Mouse (Mus musculus) G1E-ER4 (cell line): ENCODE results near the gene Gm42688. TPM values are rescaled to one million over a fixed set of nuclear protein-coding genes. Genes with fewer than 3 reads are reported as not detected.

Experiments
- GATA1 ChIP-seq: IDR thresholded peaks from one replicate; pipeline ENCODE4 v1.8.0; 2012; ENCODE audit warnings: low read length, inconsistent platforms
- polyA plus RNA-seq: library from polyadenylated mRNA; stranded (reverse); fragments of >175 nt; gene quantifications from 2 replicates; pipeline ENCODE4 v1.2.3, GENCODE M21; 2012

The Gm42688 gene
- polyA plus RNA-seq, 1 experiment = 7.2 TPM

DNA sequence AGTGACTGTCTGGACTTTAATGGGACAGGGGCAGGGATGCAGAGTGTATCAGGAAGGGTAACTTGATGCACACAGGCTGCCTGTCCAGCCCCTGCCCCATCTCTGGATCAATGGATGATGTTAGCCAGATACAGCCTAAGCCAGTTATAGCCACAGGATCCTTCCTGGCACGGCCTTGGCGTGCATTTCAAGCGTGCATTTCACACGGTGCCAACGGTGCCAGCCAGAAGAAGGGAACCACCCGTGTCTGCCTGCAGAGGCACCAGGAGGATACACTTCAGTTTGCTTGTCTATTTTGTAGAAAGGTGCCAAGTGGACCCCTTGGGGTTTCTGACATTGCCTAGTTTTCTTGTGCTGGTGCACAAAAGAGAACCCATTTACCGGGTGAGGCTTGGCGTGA lies 38.6 kb downstream of the Gm42688 start:
- TF ChIP-seq GATA1 = no peak

DNA sequence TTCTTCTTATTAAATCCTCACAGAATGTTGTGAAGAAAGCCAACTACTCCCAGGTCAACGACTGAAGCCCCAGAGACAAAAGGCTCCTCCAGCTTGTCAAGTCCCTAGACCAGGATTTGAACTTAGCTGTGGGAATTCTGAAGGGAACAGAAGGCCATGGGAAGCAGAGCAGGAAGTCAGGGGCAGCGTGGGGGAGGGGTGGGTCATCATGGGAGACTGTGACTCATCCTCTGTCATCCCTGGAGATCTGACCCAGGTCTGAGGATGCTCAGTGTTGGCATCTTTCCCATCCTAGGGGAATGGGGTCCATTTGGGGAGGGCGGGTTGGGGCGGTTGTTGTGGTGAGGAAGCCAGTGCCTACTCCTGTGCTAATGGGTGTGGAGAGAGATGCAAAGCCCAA lies 40.2 kb downstream of the Gm42688 start:
- TF ChIP-seq GATA1 = no peak

DNA sequence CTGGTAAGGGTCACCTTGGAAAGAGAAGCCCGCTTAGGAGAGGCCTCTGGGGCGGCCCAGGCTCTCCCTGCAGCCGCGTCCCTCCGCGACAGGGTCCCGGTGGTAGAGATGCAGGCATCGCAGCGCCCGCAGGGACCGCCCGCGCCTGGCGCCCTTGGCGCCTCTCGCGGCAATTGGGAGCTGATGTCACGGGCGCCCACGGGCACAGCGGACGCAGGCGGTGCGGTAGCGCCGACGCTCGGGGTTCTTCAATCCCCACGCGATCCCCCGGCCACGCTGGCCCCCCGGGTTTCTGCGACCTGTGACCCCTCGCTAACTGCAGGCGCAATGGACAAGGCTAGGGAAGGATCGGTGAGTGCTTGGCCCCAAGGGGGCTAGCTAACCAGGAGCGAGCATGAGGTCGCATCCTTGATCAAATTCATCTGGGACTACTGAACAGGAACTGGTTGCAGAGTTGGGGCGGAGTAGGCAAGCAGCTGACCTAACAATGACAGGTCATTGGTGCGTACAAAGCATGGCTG lies 40.9 kb downstream of the Gm42688 start:
- no peak for TF ChIP-seq GATA1

DNA sequence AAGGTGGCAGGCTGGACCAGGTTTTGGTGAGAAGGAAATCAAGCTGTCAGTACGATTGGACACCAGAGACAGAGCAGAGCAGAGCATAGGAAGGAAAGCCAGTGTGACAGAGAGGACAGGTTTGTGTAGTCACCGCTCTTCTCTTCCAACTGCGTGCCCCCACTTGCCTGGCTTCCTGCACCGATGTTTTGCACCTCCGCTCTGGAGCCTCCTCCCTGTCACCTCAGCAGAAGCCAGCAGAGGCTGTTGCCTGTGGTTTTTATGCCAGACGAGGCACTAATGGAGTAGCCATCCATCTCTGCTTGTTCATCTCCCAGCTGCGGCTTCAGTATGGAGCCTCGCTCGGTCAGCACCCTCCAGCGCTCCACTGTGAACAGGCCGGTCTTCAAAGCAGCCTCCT lies 41.5 kb downstream of the Gm42688 start:
- no peak for TF ChIP-seq GATA1

DNA sequence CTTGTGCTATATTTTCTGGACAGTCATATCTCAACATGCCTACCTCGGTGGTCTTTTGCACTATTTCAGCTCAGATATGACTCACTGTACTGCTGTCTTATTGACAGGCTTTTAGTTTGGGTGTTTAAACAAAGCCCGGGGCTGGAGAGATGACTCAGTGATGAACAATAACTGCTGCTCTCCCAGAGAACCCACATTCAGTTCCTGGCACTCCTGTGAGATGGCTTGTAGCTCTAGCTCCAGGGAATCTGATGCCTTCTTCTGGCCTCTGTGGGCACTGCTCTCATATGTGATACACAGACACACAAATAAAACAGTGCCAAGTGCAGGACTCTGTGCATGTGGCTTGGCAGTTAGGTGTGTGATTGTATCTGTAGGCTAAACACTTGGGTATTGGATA lies 43.8 kb downstream of the Gm42688 start:
- TF ChIP-seq GATA1 = no peak

GRCm38 (mm10) chr6:83145805-83146204 lies 44.4 kb downstream of the Gm42688 start:
- TF ChIP-seq GATA1 = no peak

GRCm38 (mm10) chr6:83147280-83147679 lies 45.9 kb downstream of the Gm42688 start:
- TF ChIP-seq GATA1 = no peak

DNA sequence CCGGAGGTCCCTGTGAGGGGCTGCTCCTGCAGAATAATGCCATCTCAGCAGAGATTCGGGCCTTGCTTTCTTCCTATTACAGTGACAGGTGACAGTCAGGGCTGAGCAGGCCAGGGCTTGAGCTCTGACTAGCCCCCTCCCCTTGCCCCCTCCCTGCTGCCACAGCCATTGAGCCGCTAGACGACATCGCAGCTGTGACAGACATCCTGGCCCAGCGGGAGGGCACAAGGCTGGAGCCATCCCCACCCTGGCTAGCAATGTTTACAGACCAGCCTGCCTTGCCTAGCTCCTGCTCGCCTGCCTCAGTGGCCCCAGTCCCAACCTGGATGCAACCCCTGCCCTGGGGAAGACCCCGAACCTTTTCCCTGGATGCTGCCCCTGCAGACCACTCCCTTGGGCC lies 50.3 kb downstream of the Gm42688 start:
- no peak for TF ChIP-seq GATA1

GRCm38 (mm10) chr6:83153038-83153437 lies 51.6 kb downstream of the Gm42688 start:
- no peak for TF ChIP-seq GATA1

DNA sequence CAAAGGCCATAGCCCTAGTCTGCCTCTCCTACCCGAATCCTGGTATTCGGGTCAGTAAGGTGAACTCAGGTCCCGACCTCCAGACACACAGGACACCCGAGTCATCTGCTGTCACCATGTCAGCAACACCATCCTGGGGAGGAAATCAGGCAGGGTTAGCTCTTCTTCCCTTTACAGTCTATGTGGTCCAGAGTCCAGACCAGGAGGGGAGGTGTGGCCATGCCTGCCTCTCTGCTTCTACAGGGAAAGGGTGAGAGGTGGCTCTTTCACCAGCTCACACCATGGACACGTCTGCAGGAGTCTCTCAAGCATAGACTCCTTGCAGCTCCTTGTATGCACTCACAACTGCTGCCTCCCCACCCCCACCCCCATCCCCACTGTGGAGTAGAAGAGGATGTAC lies 52.1 kb downstream of the Gm42688 start:
- TF ChIP-seq GATA1 = no peak

GRCm38 (mm10) chr6:83155552-83156238 lies 54.3 kb downstream of the Gm42688 start:
- TF ChIP-seq GATA1 = no peak

DNA sequence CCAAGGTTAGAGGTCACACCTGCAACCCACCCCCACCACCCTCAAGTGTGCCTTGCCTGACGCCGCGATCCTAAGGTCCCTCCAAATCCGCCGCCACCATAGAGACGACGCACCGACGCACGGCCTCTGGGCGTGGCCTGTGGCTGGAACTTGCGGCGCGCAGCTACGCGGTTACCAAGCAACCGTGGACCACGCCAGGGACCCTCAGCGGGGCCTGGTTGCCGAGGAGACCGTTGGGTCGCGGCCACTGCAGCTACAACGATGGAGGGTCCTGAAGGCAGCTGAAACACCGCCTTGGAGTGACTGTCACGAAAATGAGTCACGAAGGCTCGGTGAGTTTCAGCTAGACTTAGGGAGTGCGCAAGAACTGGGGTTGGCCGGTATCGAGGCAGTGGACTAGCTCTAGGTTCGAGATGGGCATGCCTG lies 54.9 kb downstream of the Gm42688 start, which contains the start of the genes Wdr54 and 1700003E16Rik:
TSS of gene Wdr54 (minus strand) at position 139 of the 426 bp plus-strand sequence.
TSS of gene 1700003E16Rik (plus strand) at position 146 of the 426 bp plus-strand sequence.
- TF ChIP-seq GATA1 = no peak

Other genes starting within 250 kb of the Gm42688 start
- gene Sema4f, start 161.8 kb upstream of the Gm42688 start, polyA plus RNA-seq = not detected in 2 replicates
- 2.1 and 3.4 TPM in 2 replicates for gene M1ap, start 154.7 kb upstream of the Gm42688 start, polyA plus RNA-seq
- 128 and 144 TPM in 2 replicates for gene Dok1, start 68.1 kb upstream of the Gm42688 start, polyA plus RNA-seq
- 0.30 and 0.32 TPM in 2 replicates for gene Loxl3, start 67.4 kb upstream of the Gm42688 start, polyA plus RNA-seq
- 1,009 and 1,196 TPM in 2 replicates for gene Aup1, start 47.1 kb upstream of the Gm42688 start, polyA plus RNA-seq
- gene Htra2, start 46.3 kb upstream of the Gm42688 start, polyA plus RNA-seq = 86.7 and 110 TPM in 2 replicates
- gene Dqx1, start 43.8 kb upstream of the Gm42688 start, polyA plus RNA-seq = 0.85 and 1.5 TPM in 2 replicates
- not detected in 2 replicates for gene Tlx2, start 31.3 kb upstream of the Gm42688 start, polyA plus RNA-seq
- gene Pcgf1, start 23.7 kb upstream of the Gm42688 start, polyA plus RNA-seq = 8.6 and 10.8 TPM in 2 replicates
- 0.10 and 0.13 TPM in 2 replicates for gene Lbx2, start 15.2 kb upstream of the Gm42688 start, polyA plus RNA-seq
- 12.9 and 13.9 TPM in 2 replicates for gene Ccdc142, start within 50 bp of the Gm42688 start, polyA plus RNA-seq
- gene Mrpl53, start 7.4 kb downstream of the Gm42688 start, polyA plus RNA-seq = 69.5 and 81.4 TPM in 2 replicates
- 163 and 176 TPM in 2 replicates for gene Mogs, start 13.9 kb downstream of the Gm42688 start, polyA plus RNA-seq
- 47.0 and 70.0 TPM in 2 replicates for gene Wbp1, start 19.9 kb downstream of the Gm42688 start, polyA plus RNA-seq
- gene Ino80b, start 23.8 kb downstream of the Gm42688 start, polyA plus RNA-seq = 158 and 217 TPM in 2 replicates
- gene Rtkn, start 33.8 kb downstream of the Gm42688 start, polyA plus RNA-seq = 13.1 and 20.1 TPM in 2 replicates
- not detected in 2 replicates for gene Wdr54, start 54.8 kb downstream of the Gm42688 start, polyA plus RNA-seq
- not detected in 2 replicates for gene 1700003E16Rik, start 54.8 kb downstream of the Gm42688 start, polyA plus RNA-seq
- 307 and 323 TPM in 2 replicates for gene Dctn1, start 64.3 kb downstream of the Gm42688 start, polyA plus RNA-seq
- not detected in 2 replicates for gene Slc4a5, start 118.2 kb downstream of the Gm42688 start, polyA plus RNA-seq
- 28.6 and 33.9 TPM in 2 replicates for gene Mthfd2, start 224.3 kb downstream of the Gm42688 start, polyA plus RNA-seq
- 121 and 167 TPM in 2 replicates for gene Mob1a, start 224.4 kb downstream of the Gm42688 start, polyA plus RNA-seq
- gene Bola3, start 247.5 kb downstream of the Gm42688 start, polyA plus RNA-seq = 66.7 and 111 TPM in 2 replicates